Mouse (Mus musculus) liver, embryonic 13.5 days (tissue): ENCODE measurements around the gene Aldh1a3. TPM values are rescaled to one million over a fixed set of nuclear protein-coding genes. Genes with fewer than 3 reads are reported as not detected.
A peak's percentile ranks its signal among the peaks of the same experiment; 100 is the strongest.

Source experiments
- ATAC-seq: fragments of 200-750 bp; cut with Nextera tagmentation; 2 replicates; pipeline ENCODE4 v1.8.0; 2017; ENCODE audit warnings: low read depth, mild to moderate bottlenecking, moderate number of reproducible peaks, moderate library complexity
- DNase-seq: peaks from one replicate; pipeline ENCODE4 v3.0.0; 2022
- H3K27ac ChIP-seq: fragments of 300-500 bp; sonication (generic); 2 replicates; pipeline ENCODE4 v1.5.1; 2015; ENCODE audit warnings: moderate library complexity, mild to moderate bottlenecking, inconsistent platforms
- H3K27me3 ChIP-seq: fragments of 300-500 bp; sonication (generic); 2 replicates; pipeline ENCODE4 v1.6.1; 2015; ENCODE audit warnings: mild to moderate bottlenecking, inconsistent platforms
- H3K36me3 ChIP-seq: fragments of 300-500 bp; sonication (generic); 2 replicates; pipeline ENCODE4 v1.6.1; 2015; ENCODE audit warnings: mild to moderate bottlenecking, inconsistent platforms
- H3K4me1 ChIP-seq: fragments of 300-500 bp; sonication (generic); replicated peaks from 2 replicates; pipeline ENCODE4 v1.6.1; 2015; ENCODE audit warnings: inconsistent platforms
- H3K4me2 ChIP-seq: fragments of 300-500 bp; sonication (generic); 2 replicates; pipeline ENCODE4 v1.6.1; 2015; ENCODE audit warnings: inconsistent platforms, mild to moderate bottlenecking, moderate library complexity
- H3K4me3 ChIP-seq: fragments of 300-500 bp; sonication (generic); replicated peaks from 2 replicates; pipeline ENCODE4 v1.5.1; 2015; ENCODE audit warnings: mild to moderate bottlenecking, inconsistent platforms
- H3K9ac ChIP-seq: fragments of 300-500 bp; sonication (generic); 2 replicates; pipeline ENCODE4 v1.6.1; 2015; ENCODE audit warnings: mild to moderate bottlenecking, inconsistent platforms
- H3K9me3 ChIP-seq: fragments of 300-500 bp; sonication (generic); replicated peaks from 2 replicates; pipeline ENCODE4 v1.6.1; 2016; ENCODE audit warnings: inconsistent platforms
- WGBS: fragments of 180-500 bp; shearing (Covaris S2); methylation state at CpG from one replicate; pipeline ENCODE4 v1.1.7; 2015; ENCODE audit not compliant: insufficient replicate concordance; 5-methylcytosine and 5-hydroxymethylcytosine counted together
- polyA plus RNA-seq: library from polyadenylated mRNA; unstranded; fragments of >200 nt; fragmentation: Nextera tagmentation; extraction: Ambion mirVana; gene quantifications from 2 replicates; pipeline ENCODE4 v1.2.1, GENCODE M21; 2015

Gene Aldh1a3
- polyA plus RNA-seq, result 1.3 and 1.5 TPM in 2 replicates

GRCm38 (mm10) chr7:66427437-66428161, at the start of gene Aldh1a3:
Aldh1a3 (minus strand) TSS chr7:66427517.
- Histone ChIP-seq H3K9ac (no peak within 1 kb of the TSS), H3K9me3 (no peaks in the 10 kb centered on the region), H3K4me1 (peaks cover 10% of the 10 kb centered on the region), H3K27me3 (peaks cover 63% of the 10 kb centered on the region), H3K4me3 (peak within 1 kb of the TSS; percentile 36), H3K27ac (no peak within 1 kb of the TSS), H3K4me2 (peak within 1 kb of the TSS; percentile 61), H3K36me3 (no peaks in the 10 kb centered on the region)
- peak; percentile 51; the same call in 1 of the 2 replicates for ATAC-seq
- no peak for DNase-seq
- WGBS, result under 1% methylated on average over 55 of the region's 56 CpGs

- WGBS, result 64% methylated on average over 8 of the region's 8 CpGs
These were observed 49.0 kb upstream of the Aldh1a3 start for GRCm38 (mm10) chr7:66476289-66476688.

GRCm38 (mm10) chr7:66471641-66472216, 44.4 kb upstream of the Aldh1a3 start:
- Histone ChIP-seq H3K4me1 (no peaks in the 10 kb centered on the region), H3K9me3 (no peaks in the 10 kb centered on the region), H3K4me3 (no peak overlapping the region), H3K27me3 (no peaks in the 10 kb centered on the region), H3K36me3 (no peaks in the 10 kb centered on the region), H3K27ac (no peak overlapping the region), H3K9ac (no peak overlapping the region), H3K4me2 (no peak overlapping the region)
- DNase-seq, result no peak
- no peak for ATAC-seq
- WGBS, result 75% methylated on average over 12 of the region's 12 CpGs

More at GRCm38 (mm10) chr7:66476289-66476688, 49.0 kb upstream of the Aldh1a3 start:
- DNase-seq (no peak), ATAC-seq (no peak)
- H3K27ac ChIP-seq, result no peak overlapping the region
- no peak overlapping the region for H3K4me3 ChIP-seq
- H3K27me3 ChIP-seq, result no peaks in the 10 kb centered on the region
- no peaks in the 10 kb centered on the region for H3K9me3 ChIP-seq
- no peaks in the 10 kb centered on the region; the same call in 1 of the 2 replicates for H3K4me1 ChIP-seq
- H3K9ac ChIP-seq, result no peak overlapping the region
- no peaks in the 10 kb centered on the region for H3K36me3 ChIP-seq
- no peak overlapping the region for H3K4me2 ChIP-seq

- ATAC-seq, result no peak
- no peaks in the 10 kb centered on the region for H3K27me3 ChIP-seq
- no peaks in the 10 kb centered on the region for H3K36me3 ChIP-seq
- 84% methylated on average over 14 of the region's 14 CpGs for WGBS
- no peaks in the 10 kb centered on the region for H3K4me1 ChIP-seq
- DNase-seq, result no peak
- no peak overlapping the region for H3K27ac ChIP-seq
- H3K4me2 ChIP-seq, result no peak overlapping the region
- H3K9me3 ChIP-seq, result no peaks in the 10 kb centered on the region
- no peak overlapping the region for H3K4me3 ChIP-seq
- H3K9ac ChIP-seq, result no peak overlapping the region
These were observed 39.3 kb upstream of the Aldh1a3 start for GRCm38 (mm10) chr7:66466641-66467040.

- WGBS, result 65% methylated on average over 5 of the region's 5 CpGs
- DNase-seq (no peak), ATAC-seq (no peak)
- H3K9ac ChIP-seq, result no peak overlapping the region
- no peaks in the 10 kb centered on the region for H3K4me1 ChIP-seq
- no peak overlapping the region for H3K4me3 ChIP-seq
- no peaks in the 10 kb centered on the region for H3K36me3 ChIP-seq
- H3K27me3 ChIP-seq, result no peaks in the 10 kb centered on the region
- no peaks in the 10 kb centered on the region for H3K9me3 ChIP-seq
- no peak overlapping the region for H3K27ac ChIP-seq
- no peak overlapping the region for H3K4me2 ChIP-seq
These were observed 37.9 kb upstream of the Aldh1a3 start for GRCm38 (mm10) chr7:66465241-66465640.

GRCm38 (mm10) chr7:66463081-66463480, 35.8 kb upstream of the Aldh1a3 start:
- DNase-seq, result no peak
- no peak for ATAC-seq
- Histone ChIP-seq H3K27me3 (no peaks in the 10 kb centered on the region), H3K27ac (no peak overlapping the region), H3K4me3 (no peak overlapping the region), H3K36me3 (no peaks in the 10 kb centered on the region), H3K9ac (no peak overlapping the region), H3K4me2 (no peak overlapping the region), H3K9me3 (no peaks in the 10 kb centered on the region), H3K4me1 (no peaks in the 10 kb centered on the region)
- 65% methylated on average over 1 of the region's 1 CpGs for WGBS

- 48% methylated on average over 12 of the region's 12 CpGs for WGBS
- no peak for DNase-seq
- no peak overlapping the region for H3K9ac ChIP-seq
These were observed 24.4 kb upstream of the Aldh1a3 start for GRCm38 (mm10) chr7:66451622-66452295.

GRCm38 (mm10) chr7:66449971-66450752, 22.8 kb upstream of the Aldh1a3 start:
- no peaks in the 10 kb centered on the region for H3K36me3 ChIP-seq
- H3K9me3 ChIP-seq, result no peaks in the 10 kb centered on the region
- peaks cover 3% of the 10 kb centered on the region; the same call in 1 of the 2 replicates for H3K4me1 ChIP-seq
- peak overlapping the region; percentile 18 for H3K4me3 ChIP-seq
- 11% methylated on average over 14 of the region's 16 CpGs for WGBS
- no peak overlapping the region for H3K27ac ChIP-seq
- H3K27me3 ChIP-seq, result no peaks in the 10 kb centered on the region
- no peak overlapping the region for H3K9ac ChIP-seq
- ATAC-seq (no peak), DNase-seq (no peak)
- peak overlapping the region; percentile 39 for H3K4me2 ChIP-seq

More at GRCm38 (mm10) chr7:66451622-66452295, 24.4 kb upstream of the Aldh1a3 start:
- Histone ChIP-seq H3K4me2 (no peak overlapping the region), H3K27ac (no peak overlapping the region), H3K36me3 (no peaks in the 10 kb centered on the region), H3K4me1 (peaks cover 3% of the 10 kb centered on the region; the same call in 1 of the 2 replicates), H3K27me3 (no peaks in the 10 kb centered on the region), H3K9me3 (no peaks in the 10 kb centered on the region), H3K4me3 (no peak overlapping the region)
- no peak for ATAC-seq

GRCm38 (mm10) chr7:66448786-66449540, 21.6 kb upstream of the Aldh1a3 start:
- DNase-seq, result no peak
- 57% methylated on average over 15 of the region's 15 CpGs for WGBS
- Histone ChIP-seq H3K4me1 (peaks cover 3% of the 10 kb centered on the region; the same call in 1 of the 2 replicates), H3K4me3 (no peak overlapping the region; the same call in 1 of the 2 replicates), H3K9ac (no peak overlapping the region), H3K4me2 (peak overlapping the region; percentile 25), H3K36me3 (no peaks in the 10 kb centered on the region), H3K27me3 (no peaks in the 10 kb centered on the region), H3K9me3 (no peaks in the 10 kb centered on the region), H3K27ac (no peak overlapping the region)
- ATAC-seq, result no peak

GRCm38 (mm10) chr7:66448304-66448703, 21.0 kb upstream of the Aldh1a3 start:
- no peak for DNase-seq
- H3K36me3 ChIP-seq, result no peaks in the 10 kb centered on the region
- 35% methylated on average over 10 of the region's 10 CpGs for WGBS
- H3K9me3 ChIP-seq, result no peaks in the 10 kb centered on the region
- no peak overlapping the region for H3K27ac ChIP-seq
- no peak overlapping the region; the same call in 1 of the 2 replicates for H3K4me3 ChIP-seq
- H3K4me2 ChIP-seq, result peak overlapping the region; percentile 25; the same call in 1 of the 2 replicates
- H3K4me1 ChIP-seq, result peaks cover 3% of the 10 kb centered on the region; the same call in 1 of the 2 replicates
- no peaks in the 10 kb centered on the region for H3K27me3 ChIP-seq
- H3K9ac ChIP-seq, result no peak overlapping the region
- ATAC-seq, result no peak
